Mouse (Mus musculus) embryo, embryonic 11.5 days (tissue): ENCODE results near the gene Tarsl2.

Source experiments
- DNase-seq: peaks from one replicate; pipeline ENCODE4 v3.0.0-alpha.2; 2012; ENCODE audit warnings: low read depth, low spot score

Tarsl2 gene

GRCm38 (mm10) chr7:65644643-65645351 lies at the start of gene Tarsl2:
Gene Tarsl2 (plus strand): TSS chr7:65644898.
- DNase-seq: peak; percentile 86

- DNase-seq: no peak
Measured at GRCm38 (mm10) chr7:65606124-65606523, 38.6 kb upstream of the Tarsl2 start.

GRCm38 (mm10) chr7:65607003-65607402 lies 37.7 kb upstream of the Tarsl2 start:
- no peak for DNase-seq

- DNase-seq: no peak
Measured at GRCm38 (mm10) chr7:65610171-65610570, 34.5 kb upstream of the Tarsl2 start.

GRCm38 (mm10) chr7:65610673-65611072 lies 34.0 kb upstream of the Tarsl2 start:
- DNase-seq: no peak

GRCm38 (mm10) chr7:65611298-65611697 lies 33.4 kb upstream of the Tarsl2 start:
- DNase-seq: no peak

- no peak for DNase-seq
Measured at GRCm38 (mm10) chr7:65613723-65614122, 31.0 kb upstream of the Tarsl2 start.

- no peak for DNase-seq
Measured at GRCm38 (mm10) chr7:65618751-65619150, 25.9 kb upstream of the Tarsl2 start.

- no peak for DNase-seq
Measured at GRCm38 (mm10) chr7:65620746-65621145, 24.0 kb upstream of the Tarsl2 start.

GRCm38 (mm10) chr7:65623330-65623729 lies 21.4 kb upstream of the Tarsl2 start:
- no peak for DNase-seq

- no peak for DNase-seq
Measured at GRCm38 (mm10) chr7:65625528-65625927, 19.2 kb upstream of the Tarsl2 start.

GRCm38 (mm10) chr7:65629846-65630245 lies 14.9 kb upstream of the Tarsl2 start:
- DNase-seq: no peak

GRCm38 (mm10) chr7:65630661-65631060 lies 14.0 kb upstream of the Tarsl2 start:
- no peak for DNase-seq

- DNase-seq: no peak
Measured at GRCm38 (mm10) chr7:65635831-65636230, 8.9 kb upstream of the Tarsl2 start.

- no peak for DNase-seq
Measured at GRCm38 (mm10) chr7:65636356-65636880, 8.3 kb upstream of the Tarsl2 start.

- DNase-seq: no peak
Measured at GRCm38 (mm10) chr7:65638170-65638770, 6.4 kb upstream of the Tarsl2 start.

GRCm38 (mm10) chr7:65639821-65640382 lies 4.8 kb upstream of the Tarsl2 start:
- no peak for DNase-seq

- DNase-seq: no peak
Measured at GRCm38 (mm10) chr7:65640672-65641071, 4.0 kb upstream of the Tarsl2 start.

GRCm38 (mm10) chr7:65642371-65643304 lies 2.1 kb upstream of the Tarsl2 start:
- no peak for DNase-seq

- DNase-seq: no peak
Measured at GRCm38 (mm10) chr7:65643861-65644421, 757 bp upstream of the Tarsl2 start.

GRCm38 (mm10) chr7:65645996-65646395 lies 1.3 kb downstream of the Tarsl2 start:
- no peak for DNase-seq
